Mouse (Mus musculus) forebrain, postnatal 0 days (tissue): ENCODE measurements around the gene Eps8l2. TPM values are rescaled to one million over a fixed set of nuclear protein-coding genes. Genes with fewer than 3 reads are reported as not detected.
"Not testable (repeated sequence)": the region's sequence is repeated elsewhere in the genome, so short reads cannot be mapped to it uniquely, and the experiment has no call there.

Experiments
- ATAC-seq: fragments of 200-750 bp; cut with Nextera tagmentation; 2 replicates; pipeline ENCODE4 v1.8.0; 2017; ENCODE audit warnings: mild to moderate bottlenecking, moderate library complexity
- DNase-seq: peaks from one replicate; pipeline ENCODE4 v3.0.0-alpha.2; 2015
- H3K27ac ChIP-seq: fragments of 300-500 bp; sonication (generic); 2 replicates; pipeline ENCODE4 v1.5.1; 2014; ENCODE audit warnings: low read depth, mild to moderate bottlenecking, antibody characterized with exemption, low read length, moderate library complexity, mixed read lengths
- H3K27me3 ChIP-seq: fragments of 300-500 bp; sonication (generic); 2 replicates; pipeline ENCODE4 v1.6.1; 2014; ENCODE audit warnings: mild to moderate bottlenecking, low read length, mixed read lengths; ENCODE audit not compliant: insufficient read depth
- H3K36me3 ChIP-seq: fragments of 300-500 bp; sonication (generic); 2 replicates; pipeline ENCODE4 v1.6.1; 2014; ENCODE audit warnings: mild to moderate bottlenecking, moderate library complexity; ENCODE audit not compliant: insufficient read depth
- H3K4me1 ChIP-seq: fragments of 300-500 bp; sonication (generic); 2 replicates; pipeline ENCODE4 v1.6.1; 2014; ENCODE audit warnings: antibody characterized with exemption; ENCODE audit not compliant: insufficient read depth
- H3K4me2 ChIP-seq: fragments of 300-500 bp; sonication (generic); 2 replicates; pipeline ENCODE4 v1.6.1; 2014; ENCODE audit warnings: low read depth, mild to moderate bottlenecking, moderate library complexity
- H3K4me3 ChIP-seq: fragments of 300-500 bp; sonication (generic); 2 replicates; pipeline ENCODE4 v1.5.1; 2014; ENCODE audit warnings: low read depth, low read length, mixed read lengths
- H3K9ac ChIP-seq: fragments of 300-500 bp; sonication (generic); 2 replicates; pipeline ENCODE4 v1.6.1; 2014; ENCODE audit warnings: mild to moderate bottlenecking
- H3K9me3 ChIP-seq: fragments of 300-500 bp; sonication (generic); 2 replicates; pipeline ENCODE4 v1.6.1; 2016; ENCODE audit warnings: low read length
- CTCF ChIP-seq: sonication (generic); IDR thresholded peaks from 2 replicates; pipeline ENCODE4 v1.5.1; 2016; ENCODE audit warnings: antibody characterized with exemption, control low read depth, low read depth
- WGBS: fragments of 180-500 bp; shearing (Covaris S2); extraction: QIAGEN DNeasy Blood & Tissue Kit; methylation state at CpG from one replicate; pipeline ENCODE4 v1.1.7; 2014; 5-methylcytosine and 5-hydroxymethylcytosine counted together
- polyA plus RNA-seq: library from polyadenylated mRNA; unstranded; fragments of >200 nt; fragmentation: Nextera tagmentation; extraction: Ambion mirVana; gene quantifications from 2 replicates; pipeline ENCODE4 v1.2.1, GENCODE M21; 2015
- total RNA-seq: library from RNA; depleted of rRNA; stranded (reverse); fragments of >200 nt; gene quantifications from 2 replicates; pipeline ENCODE4 v1.2.3, GENCODE M21; 2014

Eps8l2 gene
- total and polyA plus RNA-seq, 2 experiments from 2014 or later = 0.74 to 1.0 TPM

GRCm38 (mm10) chr7:141392552-141393222 is 54.0 kb downstream of the Eps8l2 start:
- no peak for DNase-seq
- H3K9me3 ChIP-seq = no peaks in the 10 kb centered on the region
- H3K9ac ChIP-seq = peak overlapping the region; percentile 58
- WGBS = 11% methylated on average over 9 of the region's 9 CpGs
- H3K4me1 ChIP-seq = peaks cover 7% of the 10 kb centered on the region
- H3K4me2 ChIP-seq = peak overlapping the region; percentile 96
- H3K27ac ChIP-seq = no peak overlapping the region
- H3K4me3 ChIP-seq = peak overlapping the region; percentile 60
- H3K27me3 ChIP-seq = no peaks in the 10 kb centered on the region; the same call in 1 of the 2 replicates
- ATAC-seq = no peak; the same call in 1 of the 2 replicates
- peaks cover 15% of the 10 kb centered on the region for H3K36me3 ChIP-seq
- TF ChIP-seq CTCF = no peak

- Histone ChIP-seq H3K4me1 (peaks cover 7% of the 10 kb centered on the region), H3K27ac (no peak overlapping the region), H3K9ac (no peak overlapping the region), H3K27me3 (no peaks in the 10 kb centered on the region; the same call in 1 of the 2 replicates), H3K36me3 (peaks cover 27% of the 10 kb centered on the region), H3K4me2 (no peak overlapping the region), H3K4me3 (no peak overlapping the region), H3K9me3 (no peaks in the 10 kb centered on the region)
- no peak for DNase-seq
- no peak for ATAC-seq
- TF ChIP-seq CTCF = no peak
- WGBS = 91% methylated on average over 7 of the region's 7 CpGs
Measured at GRCm38 (mm10) chr7:141394158-141394557, 55.5 kb downstream of the Eps8l2 start.

DNA sequence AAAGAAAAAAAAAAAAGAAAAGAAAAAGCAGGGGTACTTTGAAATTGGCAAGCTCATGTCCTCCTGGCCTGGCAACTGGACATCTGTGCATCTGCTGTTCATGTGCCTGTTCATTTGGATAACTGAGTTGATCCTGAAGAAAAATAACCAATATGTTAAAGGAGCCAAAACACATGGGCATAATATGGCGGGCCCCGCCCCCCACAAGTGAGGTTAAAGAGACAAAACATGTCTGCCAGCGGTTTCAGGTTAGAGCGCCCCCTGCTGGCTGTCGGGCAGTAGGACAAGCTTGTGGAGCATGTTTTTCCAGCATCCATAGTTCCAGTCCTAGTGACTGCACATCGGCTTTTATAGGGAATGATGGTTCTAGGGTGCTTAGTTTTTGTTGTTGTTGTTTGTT is 56.1 kb downstream of the Eps8l2 start:
- WGBS = 26% methylated on average over 6 of the region's 6 CpGs
- peak; percentile 73 for DNase-seq
- H3K4me3 ChIP-seq = no peak overlapping the region
- no peak for ATAC-seq
- peaks cover 34% of the 10 kb centered on the region for H3K36me3 ChIP-seq
- no peaks in the 10 kb centered on the region for H3K27me3 ChIP-seq
- H3K4me1 ChIP-seq = peaks cover 7% of the 10 kb centered on the region
- no peaks in the 10 kb centered on the region for H3K9me3 ChIP-seq
- no peak overlapping the region for H3K27ac ChIP-seq
- H3K9ac ChIP-seq = no peak overlapping the region
- peak; percentile 85 for TF ChIP-seq CTCF
- H3K4me2 ChIP-seq = no peak overlapping the region

DNA sequence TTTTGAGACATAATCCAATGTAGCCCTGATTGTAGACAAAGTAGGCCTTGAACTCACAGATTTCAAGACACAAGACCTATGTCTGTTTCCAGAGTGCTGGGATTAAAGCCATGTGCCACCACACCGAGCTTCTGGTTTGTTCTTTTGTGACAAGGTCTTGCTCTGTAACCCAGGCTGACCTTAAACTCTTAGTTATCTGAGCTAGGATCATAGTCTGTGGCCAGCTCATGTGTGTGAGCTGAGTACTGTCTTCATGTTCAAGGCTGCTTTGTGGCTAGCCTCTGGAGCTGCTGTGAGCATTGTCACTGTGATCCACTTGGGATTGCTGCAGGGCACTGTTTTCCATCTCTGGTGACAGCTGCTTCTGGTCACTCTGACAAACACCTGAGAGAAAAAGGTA is 56.7 kb downstream of the Eps8l2 start:
- 85% methylated on average over 1 of the region's 1 CpGs for WGBS
- ATAC-seq (no peak), DNase-seq (no peak)
- no peak for TF ChIP-seq CTCF
- Histone ChIP-seq H3K27ac (no peak overlapping the region), H3K4me1 (peaks cover 7% of the 10 kb centered on the region), H3K27me3 (no peaks in the 10 kb centered on the region), H3K9me3 (no peaks in the 10 kb centered on the region), H3K4me3 (no peak overlapping the region), H3K9ac (no peak overlapping the region), H3K36me3 (peaks cover 39% of the 10 kb centered on the region), H3K4me2 (no peak overlapping the region)

DNA sequence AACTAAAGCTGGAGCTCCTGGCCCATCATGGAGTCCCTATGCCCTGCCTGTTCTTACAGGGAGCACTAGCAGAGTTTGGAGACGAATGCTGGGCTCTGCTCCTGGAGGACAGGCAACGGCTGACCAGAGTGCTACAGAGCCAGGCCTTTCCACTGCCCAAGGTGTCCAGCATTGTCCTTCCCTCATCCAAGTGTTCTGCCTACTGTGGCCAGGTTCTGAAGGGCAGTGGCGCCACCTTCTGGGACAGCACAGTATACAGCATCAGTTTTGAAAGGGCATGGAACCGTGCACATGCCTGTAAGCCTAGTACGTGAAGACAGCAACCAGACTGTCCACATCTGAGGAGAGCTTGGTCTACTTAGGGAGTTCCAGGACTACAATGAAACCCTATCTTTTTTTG is 64.6 kb downstream of the Eps8l2 start:
- 35% methylated on average over 5 of the region's 5 CpGs for WGBS
- Histone ChIP-seq H3K9me3 (no peaks in the 10 kb centered on the region), H3K36me3 (peaks cover 48% of the 10 kb centered on the region), H3K27ac (no peak overlapping the region), H3K9ac (no peak overlapping the region), H3K4me1 (no peaks in the 10 kb centered on the region), H3K27me3 (no peaks in the 10 kb centered on the region), H3K4me3 (no peak overlapping the region), H3K4me2 (no peak overlapping the region)
- peak; percentile 84 for TF ChIP-seq CTCF
- ATAC-seq (peak; percentile 75), DNase-seq (peak; percentile 43)

DNA sequence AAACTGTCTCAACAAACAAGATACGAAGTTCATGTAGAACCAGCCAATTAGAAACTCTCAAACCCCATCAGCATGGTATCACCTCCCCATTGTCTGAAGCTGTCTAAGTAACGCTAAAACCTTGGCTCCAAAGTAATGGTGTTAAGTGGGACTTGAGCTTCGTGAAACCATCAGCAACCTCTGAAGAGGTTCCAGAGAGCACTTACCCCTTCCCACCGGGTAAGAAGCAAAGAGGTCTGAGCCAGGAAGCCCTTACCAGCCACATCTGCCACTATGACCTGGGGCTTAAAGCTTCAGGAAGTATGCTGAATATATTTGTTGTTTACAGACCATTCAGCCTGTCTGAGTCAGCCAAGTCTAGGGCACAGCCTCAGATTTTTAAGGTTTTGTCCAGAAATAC is 66.8 kb downstream of the Eps8l2 start:
- H3K9me3 ChIP-seq = no peaks in the 10 kb centered on the region
- H3K27me3 ChIP-seq = no peaks in the 10 kb centered on the region
- H3K9ac ChIP-seq = no peak overlapping the region
- no peak for TF ChIP-seq CTCF
- whole genome bisulfite sequencing = 72% methylated on average over 4 of the region's 4 CpGs
- no peak overlapping the region for H3K27ac ChIP-seq
- H3K36me3 ChIP-seq = peaks cover 39% of the 10 kb centered on the region
- 0 out of 2 replicates have a peak, but pooled peaks cover 3% of the 10 kb centered on the region for H3K4me1 ChIP-seq
- ATAC-seq (no peak), DNase-seq (no peak)
- no peak overlapping the region for H3K4me2 ChIP-seq
- H3K4me3 ChIP-seq = no peak overlapping the region

DNA sequence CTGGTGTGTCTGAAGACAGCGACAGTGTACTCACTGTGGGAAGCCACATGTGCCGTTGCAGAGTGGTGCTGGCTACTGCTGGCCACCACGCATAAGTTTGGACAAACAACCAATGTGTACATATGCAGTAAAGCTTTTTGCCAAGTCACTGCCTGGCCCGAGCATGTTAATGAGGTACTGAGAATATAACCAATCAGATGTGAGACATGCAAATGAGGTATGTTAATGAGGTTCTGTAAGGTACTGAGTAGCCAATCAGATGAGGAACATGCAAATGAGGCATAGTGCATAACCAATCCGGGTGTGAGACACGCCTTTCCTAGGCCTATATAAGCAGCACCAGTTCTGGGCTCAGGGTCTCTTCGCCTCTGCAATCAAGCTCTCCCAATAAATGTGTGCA is 69.0 kb downstream of the Eps8l2 start:
- H3K9me3 ChIP-seq, H3K4me2 ChIP-seq, H3K27me3 ChIP-seq, H3K4me3 ChIP-seq, ATAC-seq, H3K9ac ChIP-seq, H3K27ac ChIP-seq, H3K4me1 ChIP-seq, DNase-seq: not testable (repeated sequence)
- WGBS = 95% methylated on average over 7 of the region's 7 CpGs
- H3K36me3 ChIP-seq = peaks cover 17% of the 10 kb centered on the region
